Mouse (Mus musculus) stomach, embryonic 14.5 days (tissue): ENCODE results near the gene Ccdc172. TPM values are rescaled to one million over a fixed set of nuclear protein-coding genes. Genes with fewer than 3 reads are reported as not detected.
A peak's percentile ranks its signal among the peaks of the same experiment; 100 is the strongest.

Experiments
- ATAC-seq: fragments of 200-750 bp; cut with Nextera tagmentation; 2 replicates; pipeline ENCODE4 v1.8.0; 2017; ENCODE audit warnings: low read depth, moderate TSS enrichment; ENCODE audit not compliant: insufficient number of reproducible peaks, insufficient read depth, low FRiP score
- H3K27ac ChIP-seq: fragments of 300-500 bp; sonication (generic); 2 replicates; pipeline ENCODE4 v1.5.1; 2014; ENCODE audit warnings: mild to moderate bottlenecking, low read length, moderate library complexity, mixed read lengths
- H3K27me3 ChIP-seq: fragments of 300-500 bp; sonication (generic); 2 replicates; pipeline ENCODE4 v1.6.1; 2014; ENCODE audit warnings: low read length, control low read depth, mixed read lengths; ENCODE audit not compliant: control insufficient read depth, insufficient read depth
- H3K36me3 ChIP-seq: fragments of 300-500 bp; sonication (generic); 2 replicates; pipeline ENCODE4 v1.6.1; 2014; ENCODE audit warnings: mild to moderate bottlenecking, control low read depth, low read length, moderate library complexity, mixed read lengths; ENCODE audit not compliant: control insufficient read depth, insufficient read depth
- H3K4me1 ChIP-seq: fragments of 300-500 bp; sonication (generic); 2 replicates; pipeline ENCODE4 v1.6.1; 2014; ENCODE audit warnings: low read length, control low read depth, mixed read lengths; ENCODE audit not compliant: control insufficient read depth, insufficient read depth
- H3K4me2 ChIP-seq: fragments of 300-500 bp; sonication (generic); replicated peaks from 2 replicates; pipeline ENCODE4 v1.6.1; 2014; ENCODE audit warnings: low read depth, low read length, control low read depth
- H3K4me3 ChIP-seq: fragments of 300-500 bp; sonication (generic); 2 replicates; pipeline ENCODE4 v1.5.1; 2014; ENCODE audit warnings: low read depth, low read length, control low read depth
- H3K9ac ChIP-seq: fragments of 300-500 bp; sonication (generic); replicated peaks from 2 replicates; pipeline ENCODE4 v1.6.1; 2014; ENCODE audit warnings: low read depth, mild to moderate bottlenecking, control low read depth, low read length, moderate library complexity, mixed read lengths
- H3K9me3 ChIP-seq: fragments of 300-500 bp; sonication (generic); 2 replicates; pipeline ENCODE4 v1.6.1; 2016; ENCODE audit warnings: low read depth, low read length, control low read depth; ENCODE audit not compliant: control insufficient read depth
- WGBS: fragments of 180-500 bp; shearing (Covaris S2); extraction: QIAGEN DNeasy Blood & Tissue Kit; methylation state at CpG from one replicate; pipeline ENCODE4 v1.1.7; 2014; 5-methylcytosine and 5-hydroxymethylcytosine counted together
- polyA plus RNA-seq: library from polyadenylated mRNA; unstranded; fragments of >200 nt; fragmentation: Nextera tagmentation; extraction: Ambion mirVana; gene quantifications from 2 replicates; pipeline ENCODE4 v1.2.1, GENCODE M21; 2014

The Ccdc172 gene
- polyA plus RNA-seq, result not detected in 2 replicates

- no peak within 1 kb of the TSS for H3K9ac ChIP-seq
- no peak within 1 kb of the TSS for H3K4me2 ChIP-seq
- H3K4me1 ChIP-seq, result no peaks in the 10 kb centered on the region
- H3K9me3 ChIP-seq, result no peaks in the 10 kb centered on the region
- no peak for ATAC-seq
- no peak within 1 kb of the TSS for H3K27ac ChIP-seq
- H3K27me3 ChIP-seq, result no peaks in the 10 kb centered on the region
- WGBS, result 93% methylated on average over 17 of the region's 17 CpGs
- H3K4me3 ChIP-seq, result no peak within 1 kb of the TSS
- H3K36me3 ChIP-seq, result no peaks in the 10 kb centered on the region
Observed at GRCm38 (mm10) chr19:58511818-58512217, at the start of gene Ccdc172. Gene Ccdc172, plus strand, starts transcription at chr19:58511993.

GRCm38 (mm10) chr19:58463755-58464154, 48.0 kb upstream of the Ccdc172 start:
- H3K27me3 ChIP-seq, result no peaks in the 10 kb centered on the region
- ATAC-seq, result no peak
- H3K4me3 ChIP-seq, result no peak overlapping the region
- no peaks in the 10 kb centered on the region for H3K9me3 ChIP-seq
- no peaks in the 10 kb centered on the region for H3K4me1 ChIP-seq
- H3K27ac ChIP-seq, result no peak overlapping the region
- no peak overlapping the region for H3K9ac ChIP-seq
- WGBS, result 81% methylated on average over 3 of the region's 3 CpGs
- no peaks in the 10 kb centered on the region for H3K36me3 ChIP-seq
- no peak overlapping the region for H3K4me2 ChIP-seq

GRCm38 (mm10) chr19:58468331-58468730, 43.5 kb upstream of the Ccdc172 start:
- no peak overlapping the region for H3K4me2 ChIP-seq
- H3K27me3 ChIP-seq, result no peaks in the 10 kb centered on the region

GRCm38 (mm10) chr19:58469421-58469820, 42.4 kb upstream of the Ccdc172 start:
- H3K9me3 ChIP-seq, result no peaks in the 10 kb centered on the region
- no peak overlapping the region for H3K27ac ChIP-seq
- no peaks in the 10 kb centered on the region for H3K4me1 ChIP-seq
- no peaks in the 10 kb centered on the region for H3K27me3 ChIP-seq
- peak; percentile 33; the same call in 1 of the 2 replicates for ATAC-seq
- H3K9ac ChIP-seq, result no peak overlapping the region
- no peak overlapping the region for H3K4me3 ChIP-seq
- H3K4me2 ChIP-seq, result no peak overlapping the region
- H3K36me3 ChIP-seq, result no peaks in the 10 kb centered on the region
- WGBS, result 15% methylated on average over 12 of the region's 12 CpGs

More at GRCm38 (mm10) chr19:58468331-58468730, 43.5 kb upstream of the Ccdc172 start:
- Histone ChIP-seq H3K9me3 (no peaks in the 10 kb centered on the region), H3K27ac (no peak overlapping the region), H3K36me3 (no peaks in the 10 kb centered on the region), H3K9ac (no peak overlapping the region), H3K4me3 (no peak overlapping the region), H3K4me1 (no peaks in the 10 kb centered on the region)
- no peak for ATAC-seq
- WGBS, result 33% methylated on average over 2 of the region's 2 CpGs

- WGBS, result 94% methylated on average over 3 of the region's 3 CpGs
- Histone ChIP-seq H3K4me2 (no peak overlapping the region), H3K9ac (no peak overlapping the region), H3K9me3 (peaks cover under 1% of the 10 kb centered on the region; the same call in 1 of the 2 replicates), H3K4me3 (no peak overlapping the region), H3K36me3 (no peaks in the 10 kb centered on the region), H3K4me1 (no peaks in the 10 kb centered on the region), H3K27me3 (no peaks in the 10 kb centered on the region), H3K27ac (no peak overlapping the region)
- ATAC-seq, result no peak
Observed at GRCm38 (mm10) chr19:58474251-58474650, 37.5 kb upstream of the Ccdc172 start.

- Histone ChIP-seq H3K27ac (peak overlapping the region; percentile 95), H3K4me2 (0 out of 2 replicates have a peak overlapping the region, but pooled peaks have one; percentile 2), H3K27me3 (no peaks in the 10 kb centered on the region), H3K9ac (no peak overlapping the region), H3K4me1 (peaks cover 15% of the 10 kb centered on the region; the same call in 1 of the 2 replicates), H3K4me3 (no peak overlapping the region), H3K9me3 (peaks cover 6% of the 10 kb centered on the region; the same call in 1 of the 2 replicates), H3K36me3 (no peaks in the 10 kb centered on the region)
- WGBS, result 26% methylated on average over 9 of the region's 9 CpGs
- ATAC-seq, result peak; percentile 71; the same call in 1 of the 2 replicates
Observed at GRCm38 (mm10) chr19:58482373-58482977, 29.3 kb upstream of the Ccdc172 start.

GRCm38 (mm10) chr19:58486686-58487085, 25.1 kb upstream of the Ccdc172 start:
- Histone ChIP-seq H3K4me1 (peaks cover 15% of the 10 kb centered on the region; the same call in 1 of the 2 replicates), H3K9ac (no peak overlapping the region), H3K27me3 (no peaks in the 10 kb centered on the region), H3K4me3 (no peak overlapping the region), H3K9me3 (0 out of 2 replicates have a peak, but pooled peaks cover 7% of the 10 kb centered on the region), H3K4me2 (no peak overlapping the region), H3K27ac (peak overlapping the region; percentile 39; the same call in 1 of the 2 replicates), H3K36me3 (no peaks in the 10 kb centered on the region)
- ATAC-seq, result no peak
- WGBS, result 31% methylated on average over 2 of the region's 2 CpGs

- Histone ChIP-seq H3K36me3 (no peaks in the 10 kb centered on the region), H3K9me3 (no peaks in the 10 kb centered on the region), H3K27ac (0 out of 2 replicates have a peak overlapping the region, but pooled peaks have one; percentile 1), H3K9ac (no peak overlapping the region), H3K4me1 (peaks cover 11% of the 10 kb centered on the region; the same call in 1 of the 2 replicates), H3K4me2 (no peak overlapping the region), H3K4me3 (no peak overlapping the region), H3K27me3 (no peaks in the 10 kb centered on the region)
- no peak for ATAC-seq
- 29% methylated on average over 3 of the region's 3 CpGs for WGBS
Observed at GRCm38 (mm10) chr19:58497106-58497505, 14.7 kb upstream of the Ccdc172 start.
